ENCODE assay signal across 28 mouse cellular contexts in genomic region chr2:167512365-167512764, GRCm38 (mm10). TPM values are rescaled to one million over a fixed set of nuclear protein-coding genes. Genes with fewer than 3 reads are reported as not detected.
"Had no signal": no experiment of that assay in that cellular context is flagged by ENCODE, and none has a peak within 500 bp of the region (broad histone marks: within the 10 kb centered on the region; RNA-seq: fewer than 3 reads in every experiment).

No protein-coding gene starts in this region.

- H3K9me3 ChIP-seq: heart, embryonic 13.5 days; heart, embryonic 15.5 days; hindbrain, embryonic 12.5 days; intestine, embryonic 15.5 days; limb, embryonic 10.5 days; limb, embryonic 12.5 days; liver, embryonic 13.5 days; liver, embryonic 15.5 days had no signal

- H3K27me3 ChIP-seq: heart, embryonic 13.5 days; heart, embryonic 15.5 days; hindbrain, embryonic 12.5 days; intestine, embryonic 15.5 days; limb, embryonic 12.5 days; liver, embryonic 13.5 days; liver, embryonic 15.5 days had no signal

- ATAC-seq: hindbrain, embryonic 16.5 days; intestine, embryonic 15.5 days; intestine, postnatal 0 days; liver, postnatal 0 days had no signal

- H3K4me3 ChIP-seq: heart, embryonic 13.5 days; heart, embryonic 15.5 days; hindbrain, embryonic 12.5 days; intestine, embryonic 15.5 days; layer of hippocampus, adult 2 months; left cerebral cortex, adult 2 months; limb, embryonic 10.5 days; limb, embryonic 12.5 days; liver, embryonic 13.5 days; liver, embryonic 15.5 days had no signal

- H3K4me2 ChIP-seq: heart, embryonic 11.5 days; heart, embryonic 13.5 days; heart, embryonic 15.5 days; hindbrain, embryonic 12.5 days; hindbrain, embryonic 14.5 days; intestine, embryonic 15.5 days; limb, embryonic 12.5 days; liver, embryonic 11.5 days; liver, embryonic 13.5 days; liver, embryonic 15.5 days had no signal

- H3K27ac ChIP-seq: heart, embryonic 13.5 days; heart, embryonic 15.5 days; hindbrain, embryonic 12.5 days; hindbrain, embryonic 14.5 days; intestine, embryonic 15.5 days; layer of hippocampus, adult 2 months; left cerebral cortex, adult 2 months; limb, embryonic 10.5 days; limb, embryonic 12.5 days; liver, embryonic 13.5 days; liver, embryonic 15.5 days had no signal

- H3K9ac ChIP-seq: heart, embryonic 13.5 days; heart, embryonic 15.5 days; hindbrain, embryonic 12.5 days; hindbrain, embryonic 14.5 days; intestine, embryonic 15.5 days; limb, embryonic 12.5 days; liver, embryonic 13.5 days; liver, embryonic 15.5 days; liver, postnatal 0 days had no signal

- DNase-seq: gastrocnemius, postnatal 14 days; gastrocnemius, postnatal 36 days; heart, adult 18-20 months; heart, postnatal 14 days; heart, postnatal 36 days; kidney, adult 18-20 months; kidney, adult 8-10 months; kidney, postnatal 10 days; kidney, postnatal 25 days; kidney, postnatal 4 days; liver; liver, embryonic 13.5 days; liver, postnatal 0 days had no signal

- H3K4me1 ChIP-seq: hindbrain, embryonic 12.5 days; limb, embryonic 10.5 days; limb, embryonic 12.5 days had no signal

RNA-seq across cellular contexts. Expression of gene Snai1, which starts 25.6 kb away (rescaled TPM):
- total RNA-seq: hematopoietic stem cell, adult 5-6 weeks had no signal
